Mouse (Mus musculus) thymus, postnatal 14 days (tissue): Measurements from ENCODE around the gene Mea1.

Experiments
- DNase-seq: peaks from one replicate; pipeline ENCODE4 v3.0.0; 2021

Mea1 gene

GRCm38 (mm10) chr17:46673850-46674529, 4.6 kb upstream of the Mea1 start, which contains the start of gene Rrp36:
TSS of gene Rrp36 (minus strand) at chr17:46674352.
- DNase-seq = peak; percentile 89

GRCm38 (mm10) chr17:46674530-46675283, 3.9 kb upstream of the Mea1 start:
- DNase-seq = no peak

GRCm38 (mm10) chr17:46678911-46679310, 318 bp downstream of the Mea1 start:
- no peak for DNase-seq

- DNase-seq = peak; percentile 60
Observed at GRCm38 (mm10) chr17:46679843-46680759, 1.5 kb downstream of the Mea1 start.

GRCm38 (mm10) chr17:46680760-46681373, 2.3 kb downstream of the Mea1 start, which contains the start of gene Klhdc3:
TSS of gene Klhdc3 (minus strand) at chr17:46680914.
- peak; percentile 99 for DNase-seq

- no peak for DNase-seq
Observed at GRCm38 (mm10) chr17:46681466-46682118, 3.0 kb downstream of the Mea1 start.

- DNase-seq = peak; percentile 25
Observed at GRCm38 (mm10) chr17:46682654-46683389, 4.2 kb downstream of the Mea1 start.

GRCm38 (mm10) chr17:46685913-46686312, 7.3 kb downstream of the Mea1 start:
- DNase-seq = no peak

GRCm38 (mm10) chr17:46690665-46691064, 12.1 kb downstream of the Mea1 start:
- DNase-seq = no peak

- no peak for DNase-seq
Observed at GRCm38 (mm10) chr17:46691390-46691789, 12.8 kb downstream of the Mea1 start.

GRCm38 (mm10) chr17:46694517-46695063, 16.0 kb downstream of the Mea1 start:
- DNase-seq = no peak

GRCm38 (mm10) chr17:46698515-46698914, 19.9 kb downstream of the Mea1 start:
- no peak for DNase-seq

- DNase-seq = no peak
Observed at GRCm38 (mm10) chr17:46699245-46699644, 20.7 kb downstream of the Mea1 start.

- no peak for DNase-seq
Observed at GRCm38 (mm10) chr17:46699912-46700311, 21.3 kb downstream of the Mea1 start.

GRCm38 (mm10) chr17:46701489-46701888, 22.9 kb downstream of the Mea1 start:
- no peak for DNase-seq

- no peak for DNase-seq
Observed at GRCm38 (mm10) chr17:46702100-46702499, 23.5 kb downstream of the Mea1 start.

GRCm38 (mm10) chr17:46702506-46702905, 23.9 kb downstream of the Mea1 start:
- no peak for DNase-seq

- DNase-seq = peak; percentile 48
Observed at GRCm38 (mm10) chr17:46703971-46704886, 25.6 kb downstream of the Mea1 start.

GRCm38 (mm10) chr17:46704887-46705835, 26.6 kb downstream of the Mea1 start, which contains the start of gene Ppp2r5d:
TSS of gene Ppp2r5d (minus strand) at chr17:46705111.
- peak; percentile 96 for DNase-seq
